Mouse (Mus musculus) kidney, postnatal 14 days (tissue): ENCODE data around the gene Maml2.

Experiments
- DNase-seq: peaks from one replicate; pipeline ENCODE4 v3.0.0; 2022; ENCODE audit warnings: mixed read lengths

Maml2 gene

GRCm38 (mm10) chr9:13311094-13311493 lies 13.3 kb downstream of the Maml2 start:
- no peak for DNase-seq

GRCm38 (mm10) chr9:13313923-13314322 lies 16.2 kb downstream of the Maml2 start:
- no peak for DNase-seq

- DNase-seq = no peak
Observed at GRCm38 (mm10) chr9:13314577-13315004, 16.8 kb downstream of the Maml2 start.

GRCm38 (mm10) chr9:13315393-13315792 lies 17.6 kb downstream of the Maml2 start:
- no peak for DNase-seq

GRCm38 (mm10) chr9:13319566-13319965 lies 21.8 kb downstream of the Maml2 start:
- no peak for DNase-seq

- no peak for DNase-seq
Observed at GRCm38 (mm10) chr9:13320800-13321364, 23.1 kb downstream of the Maml2 start.

- no peak for DNase-seq
Observed at GRCm38 (mm10) chr9:13323074-13323473, 25.3 kb downstream of the Maml2 start.

GRCm38 (mm10) chr9:13323612-13324011 lies 25.9 kb downstream of the Maml2 start:
- DNase-seq = no peak

GRCm38 (mm10) chr9:13414230-13414766 lies 116.5 kb downstream of the Maml2 start:
- DNase-seq = no peak

GRCm38 (mm10) chr9:13425031-13425940 lies 127.5 kb downstream of the Maml2 start:
- DNase-seq = peak; percentile 87

GRCm38 (mm10) chr9:13429477-13430125 lies 131.8 kb downstream of the Maml2 start:
- no peak for DNase-seq

- no peak for DNase-seq
Observed at GRCm38 (mm10) chr9:13430302-13430701, 132.5 kb downstream of the Maml2 start.

GRCm38 (mm10) chr9:13430744-13431143 lies 133.0 kb downstream of the Maml2 start:
- no peak for DNase-seq

GRCm38 (mm10) chr9:13431646-13432045 lies 133.9 kb downstream of the Maml2 start:
- no peak for DNase-seq

- DNase-seq = no peak
Observed at GRCm38 (mm10) chr9:13433501-13434090, 135.8 kb downstream of the Maml2 start.

- DNase-seq = no peak
Observed at GRCm38 (mm10) chr9:13440911-13441310, 143.2 kb downstream of the Maml2 start.

- DNase-seq = no peak
Observed at GRCm38 (mm10) chr9:13442012-13442735, 144.4 kb downstream of the Maml2 start.

GRCm38 (mm10) chr9:13443484-13444211 lies 145.9 kb downstream of the Maml2 start:
- DNase-seq = no peak

- no peak for DNase-seq
Observed at GRCm38 (mm10) chr9:13446236-13446635, 148.5 kb downstream of the Maml2 start.

GRCm38 (mm10) chr9:13446703-13447285 lies 149.0 kb downstream of the Maml2 start, which contains the start of gene Gm17571:
TSS of gene Gm17571 (minus strand) at chr9:13446753.
- DNase-seq = no peak

- no peak for DNase-seq
Observed at GRCm38 (mm10) chr9:13448716-13449115, 151.0 kb downstream of the Maml2 start.
